Mouse (Mus musculus) CD4-positive, CD25-positive, alpha-beta regulatory T cell, adult 2 months (primary cell): ENCODE measurements around the gene Adamts4.

Experiments
- DNase-seq: peaks from one replicate; pipeline ENCODE4 v3.0.0-alpha.2; 2012; ENCODE audit warnings: low read depth, low spot score

Adamts4 gene

GRCm38 (mm10) chr1:171256095-171256818, 6.0 kb downstream of the Adamts4 start:
- DNase-seq, result no peak

DNA sequence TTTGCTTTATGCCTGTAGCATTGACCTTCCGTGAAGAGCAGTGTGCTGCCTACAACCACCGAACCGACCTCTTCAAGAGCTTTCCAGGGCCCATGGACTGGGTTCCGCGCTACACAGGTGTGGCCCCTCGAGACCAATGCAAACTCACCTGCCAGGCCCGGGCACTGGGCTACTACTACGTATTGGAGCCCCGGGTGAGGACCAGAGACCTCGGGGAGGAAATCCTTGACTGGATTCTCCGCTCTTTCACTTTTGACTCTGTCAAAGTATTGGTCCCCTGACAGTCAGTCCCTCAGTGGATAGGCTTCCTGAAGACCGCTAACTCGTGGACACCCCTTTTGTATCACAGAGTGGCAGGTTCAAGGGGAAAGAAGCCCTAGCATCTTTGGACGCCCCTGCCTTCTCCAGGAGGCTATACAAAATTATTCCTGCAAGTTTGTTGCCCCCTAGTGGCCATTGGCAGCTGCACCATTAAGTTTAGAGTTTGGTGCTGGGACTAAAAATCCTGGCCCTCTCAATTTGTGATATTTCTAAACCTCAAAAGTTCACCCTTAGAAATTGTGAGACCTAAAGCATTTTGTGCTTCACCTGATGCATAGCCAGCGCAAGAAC, 6.8 kb downstream of the Adamts4 start:
- peak; percentile 79 for DNase-seq

DNA sequence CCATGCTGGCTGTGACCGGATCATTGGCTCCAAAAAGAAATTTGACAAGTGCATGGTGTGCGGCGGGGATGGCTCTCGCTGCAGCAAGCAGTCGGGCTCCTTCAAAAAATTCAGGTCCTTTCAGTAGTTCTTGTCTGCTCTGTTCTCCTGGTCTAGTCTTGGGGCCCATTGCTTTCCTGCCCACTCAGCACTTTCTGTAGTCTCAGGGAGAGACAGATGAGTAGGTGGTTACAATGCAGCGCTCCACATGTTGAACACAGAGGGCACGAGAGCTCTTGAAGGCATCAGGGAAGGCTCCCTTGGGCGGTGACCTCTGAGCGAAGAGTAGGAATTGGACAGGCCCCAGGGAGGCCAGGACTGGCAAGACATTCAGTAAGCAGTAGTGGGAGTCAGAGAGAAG, 7.6 kb downstream of the Adamts4 start:
- no peak for DNase-seq

GRCm38 (mm10) chr1:171258921-171259320, 8.7 kb downstream of the Adamts4 start:
- no peak for DNase-seq

GRCm38 (mm10) chr1:171260316-171260715, 10.1 kb downstream of the Adamts4 start:
- no peak for DNase-seq

GRCm38 (mm10) chr1:171262594-171263130, 12.4 kb downstream of the Adamts4 start:
- peak; percentile 49 for DNase-seq

- DNase-seq, result no peak
Measured at GRCm38 (mm10) chr1:171263185-171263611, 13.0 kb downstream of the Adamts4 start.

DNA sequence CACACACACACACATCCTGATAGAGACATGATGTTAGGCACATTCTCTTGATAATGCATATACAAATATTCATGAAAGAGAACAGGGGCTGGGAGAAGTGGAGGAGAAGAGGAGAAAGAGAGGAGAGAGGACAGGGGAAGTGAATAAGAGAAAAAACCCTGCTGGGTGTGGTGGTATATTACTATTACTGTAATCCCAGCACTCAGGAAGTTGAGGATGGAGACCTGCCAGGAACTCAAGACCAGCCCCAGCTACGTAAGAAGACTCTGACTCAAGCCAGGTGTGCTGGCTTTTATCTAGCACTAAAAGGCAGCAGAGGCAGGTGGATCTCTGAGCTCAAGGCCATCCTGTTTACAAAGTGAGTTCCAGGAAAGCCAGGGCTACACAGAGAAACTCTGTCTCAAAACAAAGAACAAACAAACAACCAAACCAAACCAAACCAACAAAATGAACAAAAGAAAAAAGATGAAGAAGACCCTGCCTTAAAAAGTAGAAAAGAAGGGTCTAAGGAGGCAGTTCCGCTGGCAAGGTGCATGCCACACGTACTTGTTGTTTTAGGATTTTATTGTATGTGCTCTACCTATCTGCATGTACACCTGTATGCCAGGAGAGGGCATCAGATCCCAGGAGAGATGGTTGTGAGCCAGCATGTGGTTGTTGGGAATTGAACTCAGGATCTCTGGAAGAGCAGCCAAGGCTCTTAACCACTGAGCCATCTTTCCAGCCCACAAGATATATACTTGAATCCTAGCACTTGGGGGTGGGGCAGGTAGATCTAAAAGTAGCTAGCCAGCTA, 13.6 kb downstream of the Adamts4 start:
- DNase-seq, result no peak

DNA sequence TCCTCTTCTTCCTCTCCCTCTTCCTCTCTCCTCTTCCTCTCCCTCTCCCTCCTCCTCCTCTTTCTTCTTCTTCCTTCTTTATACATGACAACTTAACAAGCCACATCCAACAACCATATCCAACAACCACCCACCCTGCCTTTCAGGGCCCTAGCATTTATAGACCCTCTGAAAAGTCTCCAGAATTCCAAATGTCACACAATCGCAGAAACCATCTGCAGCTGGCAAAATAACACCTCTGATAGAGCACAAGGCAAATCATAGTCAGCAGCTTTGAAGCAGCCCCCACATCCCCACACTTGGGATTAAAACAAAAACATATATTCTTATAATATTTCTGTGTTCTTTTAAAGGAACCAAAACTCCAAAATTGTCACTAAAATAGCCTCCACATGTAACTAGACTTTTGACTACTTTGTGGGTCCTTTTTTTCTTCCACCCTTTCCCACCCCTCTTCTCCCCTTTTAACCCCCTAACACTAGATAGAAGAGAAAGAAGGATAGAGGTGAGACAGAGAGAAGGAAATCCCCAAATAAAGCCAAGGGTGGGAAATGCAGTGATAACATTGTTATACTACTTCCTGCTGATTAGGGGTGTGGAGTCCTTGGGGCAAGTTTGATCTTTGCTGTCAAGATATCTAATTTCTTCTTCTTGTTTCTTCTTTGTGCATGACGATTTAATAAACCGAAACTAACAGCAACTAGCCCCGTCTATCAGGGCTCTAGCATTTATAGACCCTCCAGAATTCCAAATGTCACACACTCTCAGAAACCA, 15.9 kb downstream of the Adamts4 start:
- no peak for DNase-seq

GRCm38 (mm10) chr1:171268341-171268740, 18.1 kb downstream of the Adamts4 start:
- no peak for DNase-seq

DNA sequence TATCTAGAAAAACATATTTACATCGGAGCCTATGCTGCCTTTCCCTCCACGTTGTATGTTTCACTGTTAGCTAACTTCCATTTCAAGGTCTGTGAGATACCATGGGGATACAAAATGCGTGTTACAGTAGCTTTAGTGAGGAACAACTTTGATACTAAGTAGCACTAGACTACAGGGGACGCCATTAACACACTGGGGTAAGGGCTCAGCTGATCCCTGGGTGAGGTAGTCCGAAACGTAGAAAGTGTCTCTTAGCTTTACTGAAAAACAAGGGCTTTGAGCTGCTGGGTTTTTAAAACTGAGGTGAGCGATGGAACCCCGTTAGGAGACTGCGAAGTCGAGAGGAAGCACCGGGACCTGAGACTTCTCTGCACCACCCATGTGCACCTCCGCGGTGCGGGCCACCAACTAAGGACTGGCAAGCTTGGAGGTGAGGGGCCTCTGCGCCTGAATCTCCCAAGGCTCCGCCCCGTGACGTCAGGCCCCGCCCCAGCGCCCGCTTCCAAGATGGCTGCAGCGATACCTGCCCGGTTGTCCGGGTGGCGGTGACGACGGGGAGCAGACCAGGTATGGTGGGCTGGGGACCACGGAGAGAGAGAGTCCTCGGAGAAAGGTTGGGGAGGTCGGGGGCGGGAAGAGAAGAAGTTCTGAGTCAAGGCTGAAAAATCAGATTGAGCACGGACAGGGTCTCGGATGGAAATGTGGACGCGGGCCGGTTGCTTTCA, 19.8 kb downstream of the Adamts4 start, which contains the start of gene B4galt3:
Gene B4galt3, plus strand, starts transcription at position 481 of the 725 bp plus-strand sequence.
- DNase-seq, result peak; percentile 96

GRCm38 (mm10) chr1:171270573-171270900, 20.3 kb downstream of the Adamts4 start:
- DNase-seq, result no peak

DNA sequence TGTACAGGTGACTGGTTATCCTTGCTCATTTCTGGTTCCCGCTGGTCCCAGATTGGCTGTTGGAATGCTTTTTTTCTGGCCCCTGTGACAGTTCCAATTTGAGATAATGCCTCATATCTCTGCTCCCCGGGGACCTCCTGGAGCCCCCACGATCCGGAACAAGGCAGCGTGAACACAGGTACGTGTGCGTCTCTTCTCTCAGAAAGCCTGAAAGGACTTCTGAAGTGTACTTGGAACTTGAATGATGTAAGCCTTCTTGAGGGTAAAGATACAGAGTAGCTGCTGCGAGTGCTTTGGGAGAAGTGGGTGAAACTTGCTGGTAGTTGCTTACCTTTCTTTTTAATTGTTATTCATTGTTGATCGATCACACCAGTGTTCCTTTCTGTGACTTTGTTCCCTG, 21.0 kb downstream of the Adamts4 start:
- DNase-seq, result no peak

- no peak for DNase-seq
Measured at GRCm38 (mm10) chr1:171271622-171272021, 21.4 kb downstream of the Adamts4 start.

DNA sequence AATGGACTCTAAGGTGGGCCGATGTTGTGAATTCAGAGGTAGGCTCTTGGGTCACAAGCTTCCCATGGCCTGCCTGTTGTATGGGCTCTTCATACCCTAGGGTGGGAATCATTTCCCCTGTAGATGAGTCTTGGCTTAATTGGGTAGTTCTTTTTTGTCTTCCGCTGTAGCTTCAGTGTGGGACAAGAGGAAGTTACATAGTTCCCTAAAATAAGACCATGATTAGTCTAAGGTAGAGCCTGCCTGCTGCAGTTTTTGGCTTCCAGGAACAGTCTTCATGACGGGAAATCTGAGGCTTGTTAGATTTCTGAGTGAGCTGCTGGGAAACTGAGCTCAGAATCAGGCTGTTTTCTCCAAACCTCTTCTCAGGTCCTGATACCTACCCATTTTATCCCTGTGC, 21.9 kb downstream of the Adamts4 start:
- DNase-seq, result no peak

- no peak for DNase-seq
Measured at GRCm38 (mm10) chr1:171274171-171274570, 23.9 kb downstream of the Adamts4 start.

DNA sequence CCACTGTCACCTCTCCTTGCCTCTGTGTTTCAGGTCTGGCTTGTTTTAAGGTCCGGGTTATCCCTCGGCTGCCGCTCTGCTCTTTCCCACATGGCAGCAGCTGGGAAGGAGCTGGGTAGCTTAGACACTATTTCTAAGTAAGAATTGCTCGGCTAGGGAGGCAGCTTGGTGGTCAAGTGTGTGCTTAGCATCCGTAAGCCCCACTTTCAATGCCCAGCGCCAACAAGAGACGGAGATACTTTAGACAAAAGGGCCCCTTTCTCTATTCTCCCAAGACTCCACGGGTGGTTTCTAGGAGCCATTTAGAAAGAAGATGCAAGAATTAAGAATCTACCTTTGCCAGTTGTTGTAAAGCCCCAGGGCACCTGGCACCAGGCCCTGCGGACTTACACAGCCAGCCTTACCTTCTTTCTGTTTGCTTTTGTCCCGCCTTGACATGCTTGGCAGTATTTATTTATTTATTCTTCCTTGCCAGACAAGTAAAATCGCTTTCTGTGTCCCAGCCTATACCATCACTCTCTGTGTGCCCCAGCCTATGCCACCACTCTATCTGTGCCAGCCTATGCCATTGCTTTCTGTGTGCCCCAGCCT, 25.0 kb downstream of the Adamts4 start:
- DNase-seq, result no peak

DNA sequence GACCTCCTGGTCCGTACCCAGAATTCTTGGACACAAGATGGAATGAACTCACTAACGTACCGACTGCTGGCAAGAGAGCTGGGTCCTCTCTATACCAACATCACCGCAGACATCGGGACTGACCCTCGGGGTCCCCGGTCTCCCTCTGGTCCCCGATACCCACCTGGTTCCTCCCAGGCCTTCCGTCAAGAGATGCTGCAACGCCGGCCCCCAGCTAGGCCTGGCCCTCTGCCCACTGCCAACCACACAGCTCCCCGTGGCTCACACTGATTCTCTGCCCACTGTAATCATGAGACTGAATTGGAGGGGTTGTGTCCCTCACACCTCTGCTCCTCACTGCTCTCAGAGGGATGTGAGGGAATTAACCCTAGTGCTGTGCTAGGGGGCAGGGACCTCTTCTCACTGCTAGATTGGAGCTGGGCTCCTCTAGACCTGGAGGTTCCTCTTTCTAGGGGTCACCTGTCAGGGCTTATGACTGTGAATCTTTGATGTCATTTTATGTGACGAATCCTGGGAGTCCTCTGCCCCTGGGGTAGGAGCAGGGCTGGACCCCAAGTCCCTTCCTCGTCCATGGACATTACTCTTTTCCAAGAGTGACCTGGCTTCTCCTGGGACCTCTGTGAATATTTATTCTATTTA, 26.0 kb downstream of the Adamts4 start:
- no peak for DNase-seq

GRCm38 (mm10) chr1:171277736-171278135, 27.5 kb downstream of the Adamts4 start:
- no peak for DNase-seq

DNA sequence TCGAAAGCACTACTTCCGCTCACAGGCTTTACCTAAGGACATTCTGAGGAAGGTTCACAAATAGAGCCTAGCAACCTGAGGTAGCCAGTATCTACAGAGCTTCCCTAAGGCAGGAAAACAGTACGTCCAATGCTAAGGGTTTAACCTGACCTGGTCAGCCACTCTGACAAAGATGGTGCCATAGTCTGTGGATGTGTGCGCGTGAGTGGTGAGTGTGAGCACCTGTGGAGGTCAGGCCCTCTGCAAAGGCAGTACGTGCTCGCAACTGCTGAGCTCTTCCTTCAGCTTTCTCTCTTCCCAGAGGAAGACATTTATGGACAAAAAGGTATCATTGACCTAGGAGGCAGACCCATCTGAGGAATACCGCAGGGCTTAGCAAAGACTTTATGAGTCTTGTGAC, 28.2 kb downstream of the Adamts4 start:
- no peak for DNase-seq
